Mouse (Mus musculus): ENCODE results near the gene Snrpd3.

DNA sequence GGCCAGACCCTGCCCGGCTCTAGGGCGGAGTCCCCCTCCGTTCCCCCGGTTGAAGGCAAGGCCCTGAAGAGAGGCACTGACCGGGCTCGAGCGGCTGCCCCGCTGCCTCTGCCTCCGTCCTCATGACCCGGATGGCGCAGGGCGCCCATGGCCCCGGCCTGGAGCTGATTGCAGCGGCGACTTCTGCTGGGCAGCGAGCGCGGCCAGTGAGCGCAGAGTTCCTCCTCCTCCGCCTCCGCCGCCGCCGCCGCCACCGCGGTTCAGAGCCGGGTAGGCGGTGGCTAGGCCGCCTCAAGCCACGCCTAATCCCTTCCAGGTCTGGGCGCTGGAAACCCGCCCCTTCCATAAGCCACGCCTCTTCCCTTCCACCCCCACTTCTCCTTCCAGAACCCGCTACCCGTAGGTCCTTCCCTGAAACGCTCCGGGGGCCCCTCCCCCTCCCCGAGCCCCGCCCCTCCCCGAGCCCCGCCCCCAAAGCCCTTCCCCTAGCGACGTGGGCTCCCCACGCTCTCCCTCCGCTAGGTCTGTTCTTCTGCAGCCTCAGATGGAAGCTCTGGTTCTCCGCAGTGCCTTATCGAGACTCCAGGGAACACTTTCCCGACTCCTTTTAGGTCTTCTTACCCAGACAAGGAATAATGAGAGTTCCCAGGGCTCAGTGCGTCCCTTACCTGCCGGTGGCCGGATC is at the start of gene Snrpd3:
- TF ChIP-seq MAFK (IDR thresholded peaks at IDR 0.05; ENCODE audit: insufficient read depth, low read depth, low read length), result no peak
- TF ChIP-seq ZC3H11A (IDR thresholded peaks at IDR 0.05; ENCODE audit: borderline replicate concordance, low read depth, low read length), result no peak
- no peak for TF ChIP-seq HCFC1 (IDR thresholded peaks at IDR 0.05; ENCODE audit: borderline replicate concordance, insufficient read depth, low read length)
- TF ChIP-seq CHD2 (IDR thresholded peaks at IDR 0.05; ENCODE audit: low read depth, low read length), result no peak
- no peak for TF ChIP-seq ZNF384 (IDR thresholded peaks at IDR 0.05; ENCODE audit: low read depth, low read length)
